Mouse (Mus musculus) E14TG2a.4 (cell line): ENCODE data around the gene Npw.

Experiments used
- CTCF ChIP-seq: conservative IDR thresholded peaks from 2 replicates; pipeline ENCODE4 v1.5.1; 2014; ENCODE audit warnings: low read length
- NANOG ChIP-seq: IDR thresholded peaks from 2 replicates; pipeline ENCODE4 v1.6.1; 2014; ENCODE audit warnings: borderline replicate concordance, low read length, mixed read lengths
- POU5F1 ChIP-seq: IDR thresholded peaks from 2 replicates; pipeline ENCODE4 v1.6.1; 2014; ENCODE audit warnings: low read length, borderline replicate concordance

- TF ChIP-seq CTCF (no peak), NANOG (no peak), POU5F1 (no peak)
These were observed 26.0 kb downstream of the Npw start, which contains the start of the genes Tsc2 and Nthl1 for GRCm38 (mm10) chr17:24632167-24632812.
